In the genomic region with DNA sequence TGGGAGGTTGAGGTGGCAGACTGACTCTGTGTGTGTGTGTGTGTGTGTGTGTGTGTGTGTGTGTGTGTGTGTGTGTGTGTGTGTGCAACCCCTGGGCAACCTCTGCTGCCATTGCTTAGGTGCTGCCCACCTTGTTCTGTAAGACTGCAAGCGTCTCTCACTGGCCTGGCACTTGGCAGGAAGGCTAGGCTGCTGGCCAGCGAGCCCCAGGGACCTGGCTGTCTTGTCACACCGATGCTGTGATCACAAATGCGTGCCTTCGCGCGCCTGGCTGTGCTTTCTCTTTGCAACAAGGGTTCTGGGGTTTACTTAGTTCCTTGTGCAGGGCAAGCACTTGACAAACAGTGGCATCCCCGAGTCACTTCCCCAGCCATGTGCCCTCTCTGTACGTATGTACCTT, we compare ENCODE assay signal across 24 mouse cellular contexts. TPM values are rescaled to one million over a fixed set of nuclear protein-coding genes. Genes with fewer than 3 reads are reported as not detected.
A peak's percentile ranks its signal among the peaks of the same experiment; 100 is the strongest.
DNase-seq lines count a peak whose midpoint lies in the region; ATAC-seq and TF ChIP-seq lines count a peak whose summit lies in the region.
"Had no signal": no experiment of that assay in that cellular context is flagged by ENCODE, and none has a peak within 500 bp of the region (broad histone marks: within the 10 kb centered on the region; RNA-seq: fewer than 3 reads in every experiment).

No protein-coding gene starts in this region.

- WGBS in heart, adult 2 months = 48% methylated on average over 9 of the region's 9 CpGs
- 70% methylated on average over 9 of the region's 9 CpGs for WGBS in heart, embryonic 10.5 days
- 74% methylated on average over 9 of the region's 9 CpGs for WGBS in midbrain, embryonic 13.5 days
- 64% methylated on average over 9 of the region's 9 CpGs for WGBS in midbrain, embryonic 15.5 days

- peak; percentile 49 to 54 for DNase-seq in heart, adult 2 months
- DNase-seq in heart, embryonic 10.5 days (ENCODE audit: low spot score) = no peak
- peak; percentile 81 for DNase-seq in cerebellum, adult 9-11 months
- DNase-seq in gastrocnemius, adult 18-20 months (ENCODE audit: low spot score) = no peak
- DNase-seq in T-cell, adult 2 months (ENCODE audit: low spot score) = no peak
- DNase-seq: gastrocnemius, postnatal 36 days; kidney, adult 2 months; kidney, postnatal 14 days; layer of hippocampus, postnatal 36 days; lung, postnatal 10 days; right cerebral cortex, postnatal 14 days; thymus, adult 2 months had no signal

- no peak for TF ChIP-seq EP300 in heart, adult 2 months (IDR thresholded peaks at IDR 0.05; ENCODE audit: insufficient read depth, low read depth, low read length)

- no peak for TF ChIP-seq CTCF in heart, adult 2 months (IDR thresholded peaks at IDR 0.05)

- intact Hi-C loops in heart, adult 2 months (cut with DNase I) = no loop called here

- H3K4me3 ChIP-seq in heart, adult 2 months = no peak overlapping the region
- H3K4me3 ChIP-seq in heart, embryonic 10.5 days = no peak overlapping the region
- H3K4me3 ChIP-seq in midbrain, embryonic 13.5 days (replicated peaks) = no peak overlapping the region
- no peak overlapping the region for H3K4me3 ChIP-seq in midbrain, embryonic 15.5 days
- H3K4me3 ChIP-seq: embryonic facial prominence, embryonic 12.5 days; heart, embryonic 12.5 days; layer of hippocampus, adult 2 months; limb, embryonic 13.5 days; liver, embryonic 12.5 days had no signal

- ATAC-seq in midbrain, embryonic 13.5 days = no peak
- no peak for ATAC-seq in midbrain, embryonic 15.5 days (replicated peaks)
- ATAC-seq: CD4-positive, CD25-positive, alpha-beta regulatory T cell, adult 4 months; liver, embryonic 12.5 days had no signal

- H3K9me3 ChIP-seq in heart, embryonic 10.5 days = no peaks in the 10 kb centered on the region
- no peaks in the 10 kb centered on the region for H3K9me3 ChIP-seq in midbrain, embryonic 13.5 days
- H3K9me3 ChIP-seq in midbrain, embryonic 15.5 days = no peaks in the 10 kb centered on the region
- H3K9me3 ChIP-seq: embryonic facial prominence, embryonic 12.5 days; limb, embryonic 13.5 days; liver, embryonic 12.5 days had no signal

- peak overlapping the region; percentile 49 for H3K27ac ChIP-seq in heart, adult 2 months
- H3K27ac ChIP-seq in heart, embryonic 10.5 days = no peak overlapping the region
- H3K27ac ChIP-seq in midbrain, embryonic 13.5 days = no peak overlapping the region
- H3K27ac ChIP-seq in midbrain, embryonic 15.5 days = no peak overlapping the region
- H3K27ac ChIP-seq: embryonic facial prominence, embryonic 12.5 days; hindbrain, embryonic 14.5 days; layer of hippocampus, adult 2 months; limb, embryonic 13.5 days; liver, embryonic 12.5 days; stomach, postnatal 0 days had no signal

- H3K79me2 ChIP-seq in heart, adult 2 months (replicated peaks; ENCODE audit: control insufficient read depth, insufficient read depth, low read length) = no peaks in the 10 kb centered on the region

- TF ChIP-seq POLR2A in heart, adult 2 months (IDR thresholded peaks at IDR 0.05; ENCODE audit: insufficient read depth, low read depth, low read length) = no peak

- peaks cover 4% of the 10 kb centered on the region for H3K4me1 ChIP-seq in heart, adult 2 months (ENCODE audit: control insufficient read depth, insufficient read depth, low read length)
- H3K4me1 ChIP-seq in heart, embryonic 10.5 days = peaks cover 27% of the 10 kb centered on the region
- no peaks in the 10 kb centered on the region for H3K4me1 ChIP-seq in midbrain, embryonic 13.5 days (replicated peaks)
- no peaks in the 10 kb centered on the region for H3K4me1 ChIP-seq in midbrain, embryonic 15.5 days
- H3K4me1 ChIP-seq: embryonic facial prominence, embryonic 12.5 days; liver, embryonic 12.5 days had no signal

- H3K27me3 ChIP-seq in heart, adult 2 months (ENCODE audit: control insufficient read depth, insufficient read depth, low read length) = no peaks in the 10 kb centered on the region
- no peaks in the 10 kb centered on the region for H3K27me3 ChIP-seq in heart, embryonic 10.5 days (ENCODE audit: insufficient read depth, poor library complexity, severe bottlenecking)
- no peaks in the 10 kb centered on the region for H3K27me3 ChIP-seq in midbrain, embryonic 13.5 days
- no peaks in the 10 kb centered on the region for H3K27me3 ChIP-seq in midbrain, embryonic 15.5 days (replicated peaks)
- H3K27me3 ChIP-seq: embryonic facial prominence, embryonic 12.5 days; heart, embryonic 12.5 days; limb, embryonic 13.5 days; liver, embryonic 12.5 days had no signal

- 0 out of 2 replicates have a peak overlapping the region, but pooled peaks have one; percentile 5 for H3K9ac ChIP-seq in heart, adult 2 months (ENCODE audit: low read depth, low read length)
- 0 out of 2 replicates have a peak overlapping the region, but pooled peaks have one; percentile 14 for H3K9ac ChIP-seq in midbrain, embryonic 13.5 days (replicated peaks)
- H3K9ac ChIP-seq in midbrain, embryonic 15.5 days = no peak overlapping the region
- H3K9ac ChIP-seq: embryonic facial prominence, embryonic 12.5 days; heart, embryonic 12.5 days; hindbrain, embryonic 14.5 days; limb, embryonic 13.5 days; liver, embryonic 12.5 days had no signal

- H3K4me2 ChIP-seq in midbrain, embryonic 13.5 days (replicated peaks) = no peak overlapping the region
- H3K4me2 ChIP-seq in midbrain, embryonic 15.5 days = no peak overlapping the region
- H3K4me2 ChIP-seq: embryonic facial prominence, embryonic 12.5 days; heart, embryonic 12.5 days; hindbrain, embryonic 14.5 days; limb, embryonic 13.5 days; liver, embryonic 12.5 days; midbrain, embryonic 11.5 days had no signal

- H3K36me3 ChIP-seq in heart, adult 2 months (ENCODE audit: control insufficient read depth, insufficient read depth, low read length) = no peaks in the 10 kb centered on the region
- H3K36me3 ChIP-seq in heart, embryonic 10.5 days = peaks cover 30% of the 10 kb centered on the region
- no peaks in the 10 kb centered on the region for H3K36me3 ChIP-seq in midbrain, embryonic 13.5 days
- no peaks in the 10 kb centered on the region for H3K36me3 ChIP-seq in midbrain, embryonic 15.5 days (replicated peaks)
- H3K36me3 ChIP-seq: embryonic facial prominence, embryonic 12.5 days; liver, embryonic 12.5 days had no signal

RNA-seq across cellular contexts. Expression of a gene that starts 19.9 kb away (rescaled TPM):
- 10 to 100 TPM; 32.8 to 38.8 TPM for total RNA-seq in heart, adult 2 months (2021)
- polyA plus RNA-seq in heart, adult 2 months (2012; rRNA removed) = 17.2 and 19.2 TPM in 2 replicates
- 0.16 and 0.21 TPM in 2 replicates for polyA plus RNA-seq in heart, embryonic 10.5 days (2016; fragmentation: Nextera tagmentation; extraction: Ambion mirVana)
- polyA plus RNA-seq in midbrain, embryonic 13.5 days (2015; fragmentation: Nextera tagmentation; extraction: Ambion mirVana) = 2.1 and 2.3 TPM in 2 replicates
- 3.3 and 3.5 TPM in 2 replicates for polyA plus RNA-seq in midbrain, embryonic 15.5 days (2015; fragmentation: Nextera tagmentation; extraction: Ambion mirVana)
- 10 to 100 TPM; 22.2 to 25.8 TPM for total RNA-seq in gastrocnemius, adult 18-20 months (2021)

RNA-seq across cellular contexts. Expression of a gene that starts 30.5 kb away (rescaled TPM):
- 10 to 100 TPM; 16.3 to 17.7 TPM for total RNA-seq in heart, adult 2 months (2021)
- 31.3 and 32.1 TPM in 2 replicates for polyA plus RNA-seq in heart, adult 2 months (2012; rRNA removed)
- 16.3 and 21.4 TPM in 2 replicates for polyA plus RNA-seq in heart, embryonic 10.5 days (2016; fragmentation: Nextera tagmentation; extraction: Ambion mirVana)
- polyA plus RNA-seq in midbrain, embryonic 13.5 days (2015; fragmentation: Nextera tagmentation; extraction: Ambion mirVana) = 4.0 and 4.5 TPM in 2 replicates
- 4.3 and 4.8 TPM in 2 replicates for polyA plus RNA-seq in midbrain, embryonic 15.5 days (2015; fragmentation: Nextera tagmentation; extraction: Ambion mirVana)
- total RNA-seq in gastrocnemius, adult 18-20 months (2021) = 1 to 10 TPM; 1.3 to 1.8 TPM
- total RNA-seq: megakaryocyte progenitor cell, adult 5-6 weeks had no signal

Comparison
In these comparisons a context has a peak if more than half of its experiments do, and no peak if none do; other contexts are left out.
1. DNase-seq: peak in heart, adult 2 months (2 of 2) and cerebellum, adult 9-11 months (single experiment); none in heart, embryonic 10.5 days (single experiment), gastrocnemius, adult 18-20 months (single experiment) and T-cell, adult 2 months (single experiment).